Mouse (Mus musculus): ENCODE data around the gene Zfp653. TPM values are rescaled to one million over a fixed set of nuclear protein-coding genes. Genes with fewer than 3 reads are reported as not detected.
A peak's percentile ranks its signal among the peaks of the same experiment; 100 is the strongest.

The Zfp653 gene
- polyA plus RNA-seq, 1 experiment from 2014 or later = 8.5 TPM

- no peak overlapping the region for H3K9ac ChIP-seq
- H3K36me3 ChIP-seq = peaks cover 30% of the 10 kb centered on the region
- WGBS = 78% methylated on average over 5 of the region's 5 CpGs
- no peak for ATAC-seq (replicated peaks; ENCODE audit: insufficient number of reproducible peaks, insufficient read depth, low FRiP score, low read depth)
- H3K4me1 ChIP-seq (replicated peaks) = peaks cover 17% of the 10 kb centered on the region
- H3K4me2 ChIP-seq = no peak overlapping the region
- no peak overlapping the region for H3K27ac ChIP-seq
- H3K27me3 ChIP-seq = no peaks in the 10 kb centered on the region
- H3K9me3 ChIP-seq (replicated peaks) = no peaks in the 10 kb centered on the region
- H3K4me3 ChIP-seq = no peak overlapping the region
Measured at GRCm38 (mm10) chr9:22067195-22067594, 4.0 kb downstream of the Zfp653 start.

- 75% methylated on average over 3 of the region's 3 CpGs for WGBS
- Histone ChIP-seq H3K4me1 (replicated peaks) (peaks cover 14% of the 10 kb centered on the region), H3K4me2 (no peak overlapping the region), H3K9ac (no peak overlapping the region), H3K9me3 (replicated peaks) (no peaks in the 10 kb centered on the region), H3K36me3 (peaks cover 33% of the 10 kb centered on the region), H3K27me3 (no peaks in the 10 kb centered on the region), H3K4me3 (no peak overlapping the region), H3K27ac (no peak overlapping the region)
- ATAC-seq (replicated peaks; ENCODE audit: insufficient number of reproducible peaks, insufficient read depth, low FRiP score, low read depth) = no peak
Measured at GRCm38 (mm10) chr9:22066433-22066832, 4.7 kb downstream of the Zfp653 start.

DNA sequence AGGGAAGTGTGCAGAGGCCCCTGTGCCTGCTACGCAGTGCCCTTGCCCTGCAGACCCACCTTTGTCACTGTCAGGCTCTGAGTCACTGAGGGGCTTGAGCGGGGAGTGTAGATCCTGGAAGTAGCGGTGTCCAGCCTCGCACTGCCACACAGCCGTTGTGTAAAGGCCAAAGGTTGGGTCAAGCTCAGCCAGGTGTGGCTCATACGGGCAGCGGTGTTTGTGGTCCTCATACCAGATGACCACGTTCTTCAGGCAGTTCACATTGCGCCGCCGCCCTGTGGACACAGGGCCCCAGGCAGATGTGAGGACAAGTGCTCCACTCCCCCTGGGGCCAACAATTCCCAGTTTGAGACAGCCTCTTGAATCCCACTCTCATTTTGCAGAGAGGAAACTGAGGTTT is 5.5 kb downstream of the Zfp653 start:
- no peak overlapping the region for H3K4me3 ChIP-seq
- H3K36me3 ChIP-seq = peaks cover 36% of the 10 kb centered on the region
- 94% methylated on average over 11 of the region's 11 CpGs for WGBS
- peaks cover 13% of the 10 kb centered on the region for H3K4me1 ChIP-seq (replicated peaks)
- no peaks in the 10 kb centered on the region for H3K27me3 ChIP-seq
- no peak overlapping the region for H3K9ac ChIP-seq
- no peak for ATAC-seq (replicated peaks; ENCODE audit: insufficient number of reproducible peaks, insufficient read depth, low FRiP score, low read depth)
- H3K27ac ChIP-seq = no peak overlapping the region
- H3K4me2 ChIP-seq = no peak overlapping the region
- H3K9me3 ChIP-seq (replicated peaks) = no peaks in the 10 kb centered on the region

- H3K4me3 ChIP-seq = no peak overlapping the region
- 88% methylated on average over 3 of the region's 3 CpGs for WGBS
- H3K27me3 ChIP-seq = no peaks in the 10 kb centered on the region
- no peaks in the 10 kb centered on the region for H3K9me3 ChIP-seq (replicated peaks)
- 0 out of 2 replicates have a peak, but pooled peaks have one; percentile 14 for ATAC-seq (replicated peaks; ENCODE audit: insufficient number of reproducible peaks, insufficient read depth, low FRiP score, low read depth)
- no peak overlapping the region for H3K9ac ChIP-seq
- no peak overlapping the region for H3K4me2 ChIP-seq
- H3K4me1 ChIP-seq (replicated peaks) = 0 out of 2 replicates have a peak, but pooled peaks cover 1% of the 10 kb centered on the region
- no peak overlapping the region for H3K27ac ChIP-seq
- peaks cover 39% of the 10 kb centered on the region for H3K36me3 ChIP-seq
Measured at GRCm38 (mm10) chr9:22064341-22064740, 6.8 kb downstream of the Zfp653 start.

DNA sequence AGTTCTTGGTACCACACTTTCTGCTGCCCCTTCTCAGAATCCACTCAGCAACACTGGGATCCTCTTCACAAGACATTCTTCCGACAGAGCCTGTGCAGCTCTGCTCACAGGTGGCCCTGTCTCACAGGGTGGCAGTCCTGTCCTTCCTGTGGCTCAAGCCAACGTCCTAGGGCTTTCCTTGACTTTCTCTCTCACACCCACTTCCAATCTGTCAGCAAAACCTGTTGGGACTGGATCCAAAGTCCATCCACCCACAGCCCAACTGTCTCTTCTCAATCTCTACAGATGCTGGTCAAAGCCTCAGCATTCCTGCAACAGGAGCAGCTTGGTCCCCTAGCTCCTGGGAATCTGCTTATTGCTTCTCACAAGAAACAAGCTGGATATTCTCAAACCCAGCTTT is 9.8 kb downstream of the Zfp653 start:
- H3K27me3 ChIP-seq = peaks cover 2% of the 10 kb centered on the region; the same call in 1 of the 2 replicates
- H3K9ac ChIP-seq = no peak overlapping the region
- no peaks in the 10 kb centered on the region for H3K4me1 ChIP-seq (replicated peaks)
- no peak overlapping the region for H3K27ac ChIP-seq
- H3K36me3 ChIP-seq = peaks cover 53% of the 10 kb centered on the region
- H3K9me3 ChIP-seq (replicated peaks) = no peaks in the 10 kb centered on the region
- H3K4me3 ChIP-seq = no peak overlapping the region
- 62% methylated on average over 2 of the region's 2 CpGs for WGBS
- no peak for ATAC-seq (replicated peaks; ENCODE audit: insufficient number of reproducible peaks, insufficient read depth, low FRiP score, low read depth)
- H3K4me2 ChIP-seq = no peak overlapping the region

DNA sequence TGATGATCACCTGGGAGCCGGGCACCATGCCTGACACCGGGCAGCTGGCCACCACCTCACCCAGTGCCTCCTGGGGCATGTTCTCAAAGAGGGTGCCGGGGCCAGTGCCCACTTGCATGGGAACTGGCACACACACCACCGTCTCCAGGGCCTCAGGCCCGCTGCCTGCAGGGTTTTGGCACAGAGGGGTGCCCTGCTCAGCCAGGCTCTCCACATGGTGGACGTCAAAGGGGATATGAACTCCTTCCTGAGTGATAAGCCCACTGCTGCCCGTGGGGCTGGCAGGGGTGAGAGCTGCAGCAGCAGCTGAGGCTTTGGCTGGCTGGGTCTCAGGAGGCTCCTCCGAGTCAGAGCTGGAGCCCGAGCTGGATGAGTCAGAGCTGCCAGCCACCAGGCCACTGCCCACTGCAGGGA is 13.2 kb downstream of the Zfp653 start:
- Histone ChIP-seq H3K27ac (no peak overlapping the region), H3K4me2 (no peak overlapping the region), H3K9ac (no peak overlapping the region), H3K4me1 (replicated peaks) (peaks cover 7% of the 10 kb centered on the region), H3K36me3 (peaks cover 32% of the 10 kb centered on the region; the same call in 1 of the 2 replicates), H3K27me3 (peaks cover 34% of the 10 kb centered on the region), H3K4me3 (no peak overlapping the region), H3K9me3 (replicated peaks) (no peaks in the 10 kb centered on the region)
- 84% methylated on average over 9 of the region's 9 CpGs for WGBS
- no peak for ATAC-seq (replicated peaks; ENCODE audit: insufficient number of reproducible peaks, insufficient read depth, low FRiP score, low read depth)

DNA sequence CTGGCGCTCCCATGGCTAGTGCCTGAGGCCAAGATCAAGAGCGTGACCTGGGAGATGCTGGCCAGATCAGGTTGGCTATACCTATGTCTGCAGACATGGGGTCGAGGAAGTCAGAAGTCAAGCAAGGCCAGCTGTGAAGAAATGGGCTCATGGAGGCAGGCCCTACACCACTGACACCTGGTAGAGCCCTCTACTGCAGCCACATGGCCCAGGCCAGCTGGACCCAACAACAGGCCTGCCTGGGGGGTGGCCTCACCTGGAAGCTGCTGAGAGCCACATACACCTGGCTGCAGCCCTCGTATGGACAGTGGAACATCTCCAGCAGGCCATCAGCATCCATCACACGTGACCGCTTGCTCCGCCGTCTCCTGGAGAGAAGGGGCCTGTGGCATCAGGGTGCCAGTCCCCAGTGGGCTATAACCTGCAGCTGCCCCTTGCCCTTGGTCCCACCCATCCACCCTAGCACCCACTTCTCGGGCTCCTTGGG is 14.1 kb downstream of the Zfp653 start:
- H3K9me3 ChIP-seq (replicated peaks) = no peaks in the 10 kb centered on the region
- H3K4me2 ChIP-seq = no peak overlapping the region
- ATAC-seq (replicated peaks; ENCODE audit: insufficient number of reproducible peaks, insufficient read depth, low FRiP score, low read depth) = no peak
- H3K36me3 ChIP-seq = peaks cover 32% of the 10 kb centered on the region; the same call in 1 of the 2 replicates
- H3K27ac ChIP-seq = no peak overlapping the region
- H3K27me3 ChIP-seq = peaks cover 43% of the 10 kb centered on the region
- no peak overlapping the region for H3K4me3 ChIP-seq
- 88% methylated on average over 9 of the region's 9 CpGs for WGBS
- no peak overlapping the region for H3K9ac ChIP-seq
- peaks cover 7% of the 10 kb centered on the region for H3K4me1 ChIP-seq (replicated peaks)

DNA sequence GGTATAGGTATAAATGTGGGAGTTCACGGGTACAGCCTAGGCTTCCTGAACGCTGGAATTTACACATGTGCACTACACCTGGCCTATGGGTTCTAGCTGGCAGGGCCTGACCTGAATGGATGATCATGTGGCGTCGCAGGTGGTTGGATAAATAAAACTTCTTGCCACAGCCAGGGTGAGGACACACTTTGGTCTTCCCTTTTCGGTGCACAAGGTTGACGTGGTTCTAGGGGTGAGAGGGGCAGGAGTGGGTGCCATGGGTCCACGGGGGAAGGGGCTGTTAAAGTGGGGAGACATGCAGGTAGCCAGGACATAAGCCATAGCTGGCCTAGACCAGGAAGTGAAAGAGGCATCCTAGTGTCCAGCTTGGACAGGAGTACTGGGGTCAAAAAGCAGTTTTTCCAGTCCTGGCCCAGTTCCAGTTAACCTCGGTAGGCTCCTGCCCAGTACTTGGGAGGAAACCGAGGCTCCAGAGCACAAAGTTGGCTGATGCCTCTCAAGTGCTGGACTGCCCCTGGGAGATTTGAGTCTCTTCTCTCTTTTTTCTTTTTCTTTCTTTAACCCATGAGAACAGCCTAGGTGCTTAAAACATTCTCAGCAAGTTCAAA is 14.8 kb downstream of the Zfp653 start:
- H3K4me3 ChIP-seq = no peak overlapping the region
- peaks cover 13% of the 10 kb centered on the region for H3K4me1 ChIP-seq (replicated peaks)
- H3K9ac ChIP-seq = no peak overlapping the region
- H3K36me3 ChIP-seq = peaks cover 28% of the 10 kb centered on the region; the same call in 1 of the 2 replicates
- peaks cover 50% of the 10 kb centered on the region for H3K27me3 ChIP-seq
- H3K27ac ChIP-seq = no peak overlapping the region
- WGBS = 69% methylated on average over 9 of the region's 9 CpGs
- H3K9me3 ChIP-seq (replicated peaks) = no peaks in the 10 kb centered on the region
- ATAC-seq (replicated peaks; ENCODE audit: insufficient number of reproducible peaks, insufficient read depth, low FRiP score, low read depth) = no peak
- no peak overlapping the region for H3K4me2 ChIP-seq

DNA sequence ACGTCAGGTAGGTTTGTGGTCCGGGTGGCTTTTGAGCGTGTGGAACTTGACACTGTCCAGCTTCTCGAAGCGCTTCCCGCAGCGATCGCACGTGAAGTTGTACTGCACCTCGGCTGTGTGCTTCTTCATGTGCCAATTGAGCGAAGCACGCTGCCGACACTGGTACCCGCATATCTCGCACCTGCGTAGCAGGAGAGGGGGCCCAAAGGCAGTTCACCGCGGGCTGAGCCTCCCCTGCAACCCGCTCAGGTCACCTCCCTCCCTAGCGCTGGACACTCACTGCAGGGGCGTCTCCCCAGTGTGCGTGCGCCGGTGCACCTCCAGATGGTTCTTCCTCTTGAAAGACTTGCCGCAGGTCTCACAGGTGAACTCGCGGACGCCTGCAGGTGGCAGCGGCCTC is 15.5 kb downstream of the Zfp653 start:
- Histone ChIP-seq H3K27ac (no peak overlapping the region), H3K4me1 (replicated peaks) (peaks cover 20% of the 10 kb centered on the region), H3K36me3 (peaks cover 26% of the 10 kb centered on the region; the same call in 1 of the 2 replicates), H3K4me3 (no peak overlapping the region), H3K9ac (no peak overlapping the region), H3K9me3 (replicated peaks) (no peaks in the 10 kb centered on the region), H3K4me2 (no peak overlapping the region), H3K27me3 (peaks cover 57% of the 10 kb centered on the region)
- ATAC-seq (replicated peaks; ENCODE audit: insufficient number of reproducible peaks, insufficient read depth, low FRiP score, low read depth) = no peak
- WGBS = 34% methylated on average over 29 of the region's 29 CpGs

- Histone ChIP-seq H3K9me3 (replicated peaks) (no peaks in the 10 kb centered on the region), H3K9ac (no peak overlapping the region), H3K27me3 (peaks cover 68% of the 10 kb centered on the region), H3K4me3 (peak overlapping the region; percentile 6; the same call in 1 of the 2 replicates), H3K4me1 (replicated peaks) (peaks cover 27% of the 10 kb centered on the region), H3K4me2 (peak overlapping the region; percentile 25; the same call in 1 of the 2 replicates), H3K36me3 (peaks cover 25% of the 10 kb centered on the region; the same call in 1 of the 2 replicates), H3K27ac (no peak overlapping the region)
- 0 out of 2 replicates have a peak, but pooled peaks have one; percentile 16 for ATAC-seq (replicated peaks; ENCODE audit: insufficient number of reproducible peaks, insufficient read depth, low FRiP score, low read depth)
- WGBS = 3% methylated on average over 32 of the region's 32 CpGs
Measured at GRCm38 (mm10) chr9:22054411-22055076, 16.6 kb downstream of the Zfp653 start.

- peaks cover 77% of the 10 kb centered on the region for H3K27me3 ChIP-seq
- no peak overlapping the region for H3K27ac ChIP-seq
- peaks cover 19% of the 10 kb centered on the region; the same call in 1 of the 2 replicates for H3K36me3 ChIP-seq
- no peak for ATAC-seq (replicated peaks; ENCODE audit: insufficient number of reproducible peaks, insufficient read depth, low FRiP score, low read depth)
- H3K4me3 ChIP-seq = no peak overlapping the region
- peaks cover 27% of the 10 kb centered on the region for H3K4me1 ChIP-seq (replicated peaks)
- no peaks in the 10 kb centered on the region for H3K9me3 ChIP-seq (replicated peaks)
- 26% methylated on average over 6 of the region's 7 CpGs for WGBS
- no peak overlapping the region for H3K9ac ChIP-seq
- no peak overlapping the region for H3K4me2 ChIP-seq
Measured at GRCm38 (mm10) chr9:22053657-22054056, 17.5 kb downstream of the Zfp653 start.

Data from heart, embryonic 15.5 days (tissue).